Mouse (Mus musculus): Measurements from ENCODE around the gene Olfr1284. TPM values are rescaled to one million over a fixed set of nuclear protein-coding genes. Genes with fewer than 3 reads are reported as not detected.
"Not testable (repeated sequence)": the region's sequence is repeated elsewhere in the genome, so short reads cannot be mapped to it uniquely, and the experiment has no call there.

Gene Olfr1284
- total RNA-seq (2012; rRNA removed), result not detected in 2 replicates
- not detected in 2 replicates for total RNA-seq (2014; rRNA removed)
- not detected in 2 replicates for polyA plus RNA-seq (2012; ENCODE audit: insufficient read length, low read depth)

GRCm38 (mm10) chr2:111375222-111375621 is at the start of gene Olfr1284:
Gene Olfr1284 (plus strand): TSS chr2:111375522.
- DNase-seq (ENCODE audit: extremely low read depth), result no peak
- H3K36me3 ChIP-seq (replicated peaks in 1 of 2; ENCODE audit: control insufficient read depth in 1 of 2, insufficient read depth in 1 of 2, low read length in 1 of 2), result no peaks in the 10 kb centered on the region
- H3K4me2 ChIP-seq (ENCODE audit: insufficient read depth, low read depth, poor library complexity, severe bottlenecking), result no peak within 1 kb of the TSS
- in situ Hi-C loops (cut with MboI; ENCODE audit: low pct_ligation_motif_present, low pct_unique_long_range_greater_than_20kb, low sequenced_read_pairs), result no loop called here
- no peaks in the 10 kb centered on the region for H3K4me1 ChIP-seq (ENCODE audit: control insufficient read depth in 1 of 2, insufficient read depth in 2 of 2)
- no peak within 1 kb of the TSS for H3K4me3 ChIP-seq (replicated peaks in 1 of 3; ENCODE audit: low read depth in 2 of 3, low read length in 2 of 3, poor library complexity in 1 of 3)
- dilution Hi-C loops (cut with MboI; ENCODE audit: extremely low pct_ligation_motif_present, extremely low pct_unique_long_range_greater_than_20kb, low sequenced_read_pairs), result no loop called here
- H3K27me3 ChIP-seq (replicated peaks), result no peaks in the 10 kb centered on the region
- no peaks in the 10 kb centered on the region for H3K79me2 ChIP-seq (replicated peaks; ENCODE audit: control insufficient read depth, extremely low read depth, insufficient read depth, poor library complexity, severe bottlenecking)
- TF ChIP-seq POLR2A (IDR thresholded peaks at IDR 0.05; ENCODE audit: low read depth, low read length) (no peak), USF2 (conservative IDR thresholded peaks at IDR 0.05; ENCODE audit: low read depth, low read length) (no peak), POLR2AphosphoS2 (IDR thresholded peaks at IDR 0.05; ENCODE audit: low read depth, low read length) (no peak), PAX5 (IDR thresholded peaks at IDR 0.05; ENCODE audit: low read length) (no peak), RAD21 (IDR thresholded peaks at IDR 0.05; ENCODE audit: low read depth, low read length) (no peak), MYC (IDR thresholded peaks at IDR 0.05; ENCODE audit: low read depth, low read length) (no peak), HCFC1 (IDR thresholded peaks at IDR 0.05; ENCODE audit: low read depth, low read length) (no peak), UBTF (IDR thresholded peaks at IDR 0.05; ENCODE audit: low read depth, low read length) (no peak)
- H3K27ac ChIP-seq (ENCODE audit: insufficient read depth, low read depth), result no peak within 1 kb of the TSS
- no peak within 1 kb of the TSS for H3K9ac ChIP-seq (ENCODE audit: insufficient read depth, low read depth)
- peaks cover 2% of the 10 kb centered on the region for H3K9me3 ChIP-seq (replicated peaks; ENCODE audit: low read length)

GRCm38 (mm10) chr2:111326220-111326619 is 49.1 kb upstream of the Olfr1284 start, which contains the start of gene Olfr1281:
Gene Olfr1281 (plus strand): TSS chr2:111326520.
- in situ Hi-C loops (cut with MboI; ENCODE audit: low pct_ligation_motif_present, low pct_unique_long_range_greater_than_20kb, low sequenced_read_pairs) (no loop called here), dilution Hi-C loops (cut with MboI; ENCODE audit: extremely low pct_ligation_motif_present, extremely low pct_unique_long_range_greater_than_20kb, low sequenced_read_pairs) (no loop called here)
- TF ChIP-seq TCF12 (IDR thresholded peaks at IDR 0.05; ENCODE audit: low read depth, low read length) (no peak), RAD21 (IDR thresholded peaks at IDR 0.05; ENCODE audit: low read depth, low read length) (no peak), EP300 (IDR thresholded peaks at IDR 0.05; ENCODE audit: low read length) (no peak), SIN3A (IDR thresholded peaks at IDR 0.05; ENCODE audit: low read length) (no peak), MAX (IDR thresholded peaks at IDR 0.05; ENCODE audit: low read length) (no peak), JUN (IDR thresholded peaks at IDR 0.05; ENCODE audit: insufficient read depth, low read depth, low read length) (no peak), TBP (conservative IDR thresholded peaks at IDR 0.05; ENCODE audit: low read depth, low read length) (no peak), UBTF (IDR thresholded peaks at IDR 0.05; ENCODE audit: low read depth, low read length) (no peak), USF2 (conservative IDR thresholded peaks at IDR 0.05; ENCODE audit: low read depth, low read length) (no peak), ZKSCAN1 (IDR thresholded peaks at IDR 0.05; ENCODE audit: borderline replicate concordance, low read depth, low read length) (no peak), ZMIZ1 (IDR thresholded peaks at IDR 0.05; ENCODE audit: low read depth, low read length) (no peak), E2F4 (IDR thresholded peaks at IDR 0.05; ENCODE audit: insufficient replicate concordance, low read depth, low read length) (no peak)
- Histone ChIP-seq H3K79me2 (replicated peaks; ENCODE audit: control insufficient read depth, extremely low read depth, insufficient read depth, poor library complexity, severe bottlenecking) (no peaks in the 10 kb centered on the region), H3K27me3 (replicated peaks) (no peaks in the 10 kb centered on the region), H3K4me2 (ENCODE audit: insufficient read depth, low read depth, poor library complexity, severe bottlenecking) (no peak within 1 kb of the TSS), H3K36me3 (replicated peaks in 1 of 2; ENCODE audit: control insufficient read depth in 1 of 2, insufficient read depth in 1 of 2, low read length in 1 of 2) (no peaks in the 10 kb centered on the region), H3K9ac (ENCODE audit: insufficient read depth, low read depth) (no peak within 1 kb of the TSS), H3K4me3 (replicated peaks in 1 of 3; ENCODE audit: low read depth in 2 of 3, low read length in 2 of 3, poor library complexity in 1 of 3) (no peak within 1 kb of the TSS), H3K27ac (ENCODE audit: insufficient read depth, low read depth) (no peak within 1 kb of the TSS), H3K4me1 (ENCODE audit: control insufficient read depth in 1 of 2, insufficient read depth in 2 of 2) (no peaks in the 10 kb centered on the region), H3K9me3 (replicated peaks; ENCODE audit: low read length) (peaks cover 4% of the 10 kb centered on the region)
- DNase-seq (ENCODE audit: extremely low read depth), result no peak

GRCm38 (mm10) chr2:111333721-111334120 is 41.6 kb upstream of the Olfr1284 start:
- H3K27me3 ChIP-seq (replicated peaks); dilution Hi-C loops (cut with MboI; ENCODE audit: extremely low pct_ligation_motif_present, extremely low pct_unique_long_range_greater_than_20kb, low sequenced_read_pairs); H3K4me3 ChIP-seq (replicated peaks in 1 of 3; ENCODE audit: low read depth in 2 of 3, low read length in 2 of 3, poor library complexity in 1 of 3); H3K27ac ChIP-seq (ENCODE audit: insufficient read depth, low read depth); H3K4me2 ChIP-seq (ENCODE audit: insufficient read depth, low read depth, poor library complexity, severe bottlenecking); in situ Hi-C loops (cut with MboI; ENCODE audit: low pct_ligation_motif_present, low pct_unique_long_range_greater_than_20kb, low sequenced_read_pairs); H3K79me2 ChIP-seq (replicated peaks; ENCODE audit: control insufficient read depth, extremely low read depth, insufficient read depth, poor library complexity, severe bottlenecking); H3K9ac ChIP-seq (ENCODE audit: insufficient read depth, low read depth); H3K9me3 ChIP-seq (replicated peaks; ENCODE audit: low read length); H3K4me1 ChIP-seq (ENCODE audit: control insufficient read depth in 1 of 2, insufficient read depth in 2 of 2); H3K36me3 ChIP-seq (replicated peaks in 1 of 2; ENCODE audit: control insufficient read depth in 1 of 2, insufficient read depth in 1 of 2, low read length in 1 of 2); DNase-seq (ENCODE audit: extremely low read depth): not testable (repeated sequence)

Measured in CH12.LX (cell line).